Mouse (Mus musculus) brain, adult 10 weeks (tissue): ENCODE data around the gene Dpysl5. TPM values are rescaled to one million over a fixed set of nuclear protein-coding genes. Genes with fewer than 3 reads are reported as not detected.

ENCODE experiments used
- polyA plus RNA-seq: library from polyadenylated mRNA; stranded (reverse); fragments of 350-450 nt; fragmentation: Illumina TruSeq; extraction: RNeasy Lipid Tissue Mini Kit (QIAGEN cat#74804); gene quantifications from one replicate; pipeline ENCODE4 v1.2.3, GENCODE M21; 2015; ENCODE audit warnings: low read depth, low replicate concordance

The Dpysl5 gene
- polyA plus RNA-seq, result 14.7 TPM

DNA sequence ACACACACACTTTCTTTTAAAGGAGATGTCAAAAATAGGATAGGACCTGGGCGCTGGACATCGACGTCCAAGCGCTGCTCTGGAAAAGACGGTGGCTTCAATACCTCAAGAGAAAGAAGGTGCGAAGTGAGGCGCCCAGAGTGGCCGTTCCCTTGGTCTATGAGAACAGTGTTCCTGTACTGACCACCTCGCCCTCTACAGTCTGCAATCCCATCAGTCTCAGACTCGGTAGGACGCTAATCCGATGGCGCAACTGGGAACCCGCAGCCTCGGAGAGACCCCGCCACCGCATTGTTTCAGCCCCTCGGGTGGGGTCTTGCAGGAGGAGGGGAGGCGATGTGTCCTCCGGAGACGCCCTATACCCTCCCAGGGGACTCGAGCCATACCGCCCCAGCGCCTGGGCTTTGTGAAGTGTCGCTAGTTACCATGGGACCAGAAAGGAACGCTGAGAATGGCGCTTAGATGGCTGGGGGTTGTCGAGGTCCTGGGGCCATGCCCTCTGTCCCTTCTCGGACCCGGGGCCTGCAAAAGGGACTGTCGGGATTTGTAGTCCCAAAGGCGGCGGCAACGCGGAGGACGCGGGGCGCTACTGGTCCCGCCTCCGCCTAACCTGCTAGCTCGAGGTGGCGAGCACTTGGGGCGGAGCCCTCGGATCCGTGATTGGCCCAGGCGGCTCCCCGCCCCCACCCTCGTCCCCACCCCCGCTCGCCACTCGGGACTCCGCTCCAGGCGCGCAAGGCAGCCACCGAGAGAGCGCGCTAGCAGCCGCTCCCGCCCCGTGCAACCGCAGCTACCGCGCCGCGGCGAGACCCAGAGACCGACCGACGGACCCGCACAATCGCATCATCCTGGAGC, at the start of gene Dpysl5:
Gene Dpysl5 (plus strand): TSS at position 418 of the 855 bp plus-strand sequence.

DNA sequence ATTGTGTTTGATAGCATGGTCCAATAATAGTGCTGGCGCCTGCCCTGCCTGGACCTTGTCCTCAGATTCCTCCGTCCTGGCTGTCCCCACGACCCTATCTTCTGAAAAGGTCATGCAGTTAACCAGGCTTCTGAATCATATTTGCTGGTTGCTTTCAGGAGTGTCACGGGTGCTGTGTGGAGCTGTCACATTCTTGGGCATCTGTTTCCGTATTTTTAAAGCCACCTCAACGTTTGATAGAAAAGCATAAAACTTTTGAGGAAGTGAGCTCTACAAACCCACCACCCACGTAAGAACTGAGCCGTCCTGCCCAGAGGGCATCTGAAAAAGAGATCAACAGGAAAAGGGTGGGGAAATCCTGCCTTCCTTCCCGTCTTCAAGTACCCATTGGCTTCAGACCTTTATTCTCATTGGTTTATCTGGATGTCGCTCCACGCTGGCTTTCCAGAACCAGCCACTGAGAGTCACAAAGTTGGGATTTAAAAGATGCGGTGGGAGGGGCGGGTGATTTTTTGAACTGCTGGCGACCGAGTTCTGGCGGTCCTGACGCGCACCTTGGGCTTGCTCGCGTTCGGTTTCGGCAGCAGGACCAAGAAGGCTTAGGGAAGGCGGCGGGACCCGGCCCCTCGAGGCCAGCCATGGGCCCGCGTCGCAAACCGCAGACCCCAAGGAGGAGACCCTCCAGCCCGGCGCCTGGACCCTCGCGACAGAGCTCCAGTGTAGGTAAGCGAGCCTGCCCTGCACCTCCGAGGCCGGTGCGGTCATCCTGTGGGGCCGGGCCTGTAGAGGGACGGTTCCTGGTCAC, 44.8 kb upstream of the Dpysl5 start, which contains the start of gene Cenpa:
Gene Cenpa (plus strand): TSS at position 387 of the 805 bp plus-strand sequence.

DNA sequence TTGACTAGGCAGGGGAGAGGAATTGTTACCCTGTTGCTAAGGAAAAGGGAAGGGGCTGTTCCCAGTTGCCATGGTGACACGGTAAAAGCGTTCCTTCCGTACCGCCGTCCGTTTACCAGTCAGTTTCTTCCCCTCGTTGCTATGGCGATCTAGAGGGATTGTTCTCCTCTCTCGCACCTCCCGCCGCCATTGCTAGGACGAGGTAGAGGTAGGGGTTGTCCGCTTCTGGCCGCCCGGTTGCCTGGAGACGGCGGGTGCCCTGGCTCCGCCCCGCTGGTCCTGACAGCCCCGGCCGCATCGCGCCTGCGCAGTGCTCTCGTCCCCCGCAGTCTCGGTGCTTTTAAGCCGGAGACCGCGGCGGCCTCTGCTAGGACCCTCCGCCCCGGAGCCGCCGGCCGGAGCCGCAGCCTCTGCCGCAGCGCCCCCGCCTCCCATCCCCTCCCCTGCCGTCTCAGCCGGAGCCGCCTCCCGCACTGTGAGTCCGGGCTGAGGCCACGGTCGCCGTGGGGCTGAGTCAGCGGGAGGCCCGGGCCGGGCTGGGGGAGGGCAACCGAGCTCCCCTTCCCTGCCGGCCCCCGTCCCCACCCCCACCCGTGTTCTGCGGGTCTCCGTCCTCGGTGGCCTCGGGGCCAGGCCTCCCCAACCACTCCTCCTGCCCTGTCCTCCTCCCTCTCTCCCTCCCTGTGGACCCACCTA, 103.2 kb downstream of the Dpysl5 start, which contains the start of gene Mapre3:
Gene Mapre3 (plus strand): TSS at position 218 of the 696 bp plus-strand sequence.

Other genes starting within 250 kb of the Dpysl5 start
- 6.8 TPM for gene Otof, start 249.6 kb upstream of the Dpysl5 start, polyA plus RNA-seq
- gene 1700001C02Rik, start 245.5 kb upstream of the Dpysl5 start, polyA plus RNA-seq, result 2.0 TPM
- not detected for gene Cib4, start 165.7 kb upstream of the Dpysl5 start, polyA plus RNA-seq
- gene Kcnk3, start 123.4 kb upstream of the Dpysl5 start, polyA plus RNA-seq, result 13.8 TPM
- 30.4 TPM for gene Slc35f6, start 63.6 kb upstream of the Dpysl5 start, polyA plus RNA-seq
- 5.5 TPM for gene Cenpa, start 44.8 kb upstream of the Dpysl5 start, polyA plus RNA-seq
- 236 TPM for gene Mapre3, start 103.1 kb downstream of the Dpysl5 start, polyA plus RNA-seq
- 48.4 TPM for gene Tmem214, start 156.4 kb downstream of the Dpysl5 start, polyA plus RNA-seq
- gene Agbl5, start 177.1 kb downstream of the Dpysl5 start, polyA plus RNA-seq, result 11.1 TPM
- 148 TPM for gene Ost4, start 196.2 kb downstream of the Dpysl5 start, polyA plus RNA-seq
- 2.1 TPM for gene Emilin1, start 201.8 kb downstream of the Dpysl5 start, polyA plus RNA-seq
- gene Khk, start 209.9 kb downstream of the Dpysl5 start, polyA plus RNA-seq, result 25.3 TPM
- gene Cgref1, start 234.0 kb downstream of the Dpysl5 start, polyA plus RNA-seq, result 26.6 TPM
- 116 TPM for gene Preb, start 248.8 kb downstream of the Dpysl5 start, polyA plus RNA-seq